Mouse (Mus musculus) NIH3T3 (cell line): ENCODE measurements at regions not wholly inside any gene's neighbourhood (a gene's known extent, or its start where the extent isn't known, plus 50 kb on each side); places are given as distances from the start of the nearest gene placed in this dataset.

ENCODE experiments used
- DNase-seq: peaks from one replicate; pipeline ENCODE4 v3.0.0-alpha.2; 2012; ENCODE audit warnings: low read depth

DNA sequence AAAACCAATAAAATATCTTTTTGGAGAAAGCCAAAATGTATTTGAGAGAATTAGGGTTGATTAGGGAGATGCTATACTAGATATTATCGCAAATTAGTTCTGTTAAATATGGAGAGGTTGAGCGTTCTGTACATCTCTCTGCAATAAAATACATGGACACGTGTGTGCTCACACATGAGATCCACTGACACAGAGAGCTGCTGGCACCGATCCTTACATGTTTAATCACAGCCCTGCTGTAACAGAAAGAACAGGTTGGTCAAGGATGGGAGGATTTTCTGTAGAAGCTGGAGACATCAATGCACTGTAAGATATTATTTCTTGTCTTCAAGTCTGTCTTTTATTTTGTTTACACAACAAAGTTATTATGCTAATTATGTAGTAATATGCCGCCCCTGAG is 366.2 kb upstream of the Fam92a start:
- no peak for DNase-seq

- no peak for DNase-seq
These were observed 362.3 kb upstream of the Fam92a start for GRCm38 (mm10) chr4:12534151-12534550.

- no peak for DNase-seq
These were observed 361.1 kb upstream of the Fam92a start for GRCm38 (mm10) chr4:12532961-12533360.

DNA sequence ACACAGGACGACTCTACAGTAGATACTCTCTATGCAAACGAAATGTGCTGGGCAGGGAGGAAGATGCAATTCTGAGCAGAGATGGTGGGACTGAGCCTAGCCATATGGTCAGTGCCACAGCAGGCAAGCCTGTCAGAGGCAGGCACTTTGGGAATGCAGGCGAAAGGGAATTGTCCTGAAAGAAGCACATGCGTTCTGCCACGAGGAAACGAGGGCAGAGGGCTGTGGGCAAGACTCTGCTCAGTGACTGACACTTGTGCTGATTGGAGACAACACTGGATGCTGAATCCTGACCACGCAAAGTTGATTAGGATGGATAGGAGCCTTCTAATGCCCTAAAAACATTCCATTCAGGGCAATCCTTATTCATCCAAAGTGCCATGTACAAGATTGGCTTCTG is 350.5 kb upstream of the Fam92a start:
- DNase-seq, result no peak

- no peak for DNase-seq
These were observed 349.4 kb upstream of the Fam92a start for GRCm38 (mm10) chr4:12521246-12521645.

- DNase-seq, result no peak
These were observed 344.7 kb upstream of the Fam92a start for GRCm38 (mm10) chr4:12516497-12516896.

- peak; percentile 92 for DNase-seq
These were observed 340.0 kb upstream of the Fam92a start for GRCm38 (mm10) chr4:12511656-12512385.

- DNase-seq, result peak; percentile 1
These were observed 335.2 kb upstream of the Fam92a start for GRCm38 (mm10) chr4:12506851-12507551.

GRCm38 (mm10) chr4:12501086-12501485 is 329.3 kb upstream of the Fam92a start:
- no peak for DNase-seq

DNA sequence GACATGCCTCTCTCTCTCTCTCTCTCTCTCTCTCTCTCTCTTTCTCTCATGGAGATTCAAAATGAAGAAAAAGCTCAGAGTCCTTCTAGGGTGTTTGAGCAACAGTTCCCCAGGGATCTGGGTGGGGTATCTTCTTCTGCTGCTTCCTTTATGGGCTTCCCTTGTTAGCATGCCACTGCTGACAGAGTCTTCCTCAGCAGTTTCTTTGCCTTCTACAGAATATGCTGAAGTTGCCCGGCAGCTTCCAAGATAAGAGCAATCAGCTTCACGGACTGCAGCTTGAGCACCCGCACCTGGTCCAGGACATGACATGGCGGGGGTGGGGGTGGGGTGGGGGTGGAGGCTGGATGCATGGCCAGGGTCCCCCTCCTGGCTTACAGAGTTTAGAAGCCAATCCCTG is 326.6 kb upstream of the Fam92a start:
- no peak for DNase-seq

GRCm38 (mm10) chr4:12492468-12492867 is 320.7 kb upstream of the Fam92a start:
- DNase-seq, result no peak

DNA sequence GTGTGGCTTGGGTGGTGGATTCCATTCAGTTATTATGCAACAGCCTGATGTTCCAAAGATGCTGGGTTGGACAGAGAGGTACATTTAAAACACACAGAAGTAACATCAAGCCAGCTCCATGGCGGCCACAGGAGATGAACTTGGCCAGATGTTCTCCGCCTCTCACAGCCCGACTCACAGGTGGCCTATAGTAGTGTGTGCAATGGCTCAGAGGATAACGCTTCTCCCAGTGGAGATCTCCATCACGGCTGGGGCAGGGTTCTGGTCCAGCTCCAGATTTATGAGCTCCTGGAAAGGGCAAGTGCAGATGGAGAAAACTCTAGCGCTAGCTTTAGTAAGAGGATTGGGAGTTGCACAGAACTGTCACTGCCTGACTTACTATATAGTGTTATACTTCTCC is 319.5 kb upstream of the Fam92a start:
- no peak for DNase-seq

- no peak for DNase-seq
These were observed 318.3 kb upstream of the Fam92a start for GRCm38 (mm10) chr4:12490066-12490465.

GRCm38 (mm10) chr4:12489358-12489757 is 317.5 kb upstream of the Fam92a start:
- no peak for DNase-seq

DNA sequence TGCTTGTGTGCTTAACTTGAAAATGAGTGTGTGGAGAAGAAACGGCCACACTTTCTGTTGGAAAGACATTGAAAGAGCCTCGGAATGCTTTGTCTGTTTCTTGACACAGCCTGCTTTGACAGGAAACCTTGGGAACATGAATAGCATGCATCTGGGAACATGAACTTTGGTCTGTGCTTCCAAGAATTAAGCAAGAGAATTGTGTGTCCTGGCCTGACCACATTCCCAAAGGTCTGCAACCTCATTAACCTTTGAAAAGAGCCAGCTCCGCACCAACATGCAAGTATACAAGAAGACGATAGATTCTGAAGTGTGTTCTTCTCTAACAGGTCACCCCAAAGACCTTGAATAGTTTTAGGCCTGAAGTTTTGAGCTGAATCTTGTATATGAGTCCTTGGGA is 309.7 kb upstream of the Fam92a start:
- DNase-seq, result no peak

- no peak for DNase-seq
These were observed 304.9 kb upstream of the Fam92a start for GRCm38 (mm10) chr4:12476717-12477116.

DNA sequence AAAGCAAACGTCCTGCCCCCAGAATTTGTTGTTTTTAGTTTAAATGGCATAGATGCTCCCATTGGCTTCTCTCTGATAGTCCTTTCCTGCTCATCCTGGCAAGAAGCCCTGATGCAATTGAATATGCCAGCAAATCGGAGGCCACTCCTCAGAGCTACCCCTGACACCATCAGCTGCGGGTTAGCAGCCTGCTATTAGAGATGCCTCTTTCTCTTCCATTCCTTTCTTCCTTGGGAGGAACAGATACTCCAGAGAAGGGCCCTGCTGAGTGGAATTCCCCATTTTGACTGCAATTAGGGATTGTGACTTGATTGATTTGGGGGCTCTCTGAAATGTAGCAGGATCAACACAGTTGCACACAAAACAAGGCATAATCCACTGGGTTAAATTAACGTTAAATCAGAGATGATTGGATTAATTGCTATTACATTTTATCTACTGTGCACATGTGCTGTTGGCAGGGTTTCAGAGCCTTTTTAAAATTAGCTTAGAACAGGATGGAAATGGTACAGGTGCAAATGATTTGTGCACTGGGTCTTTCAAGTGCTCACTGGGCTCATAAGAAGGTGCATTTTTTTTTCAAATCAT is 303.3 kb upstream of the Fam92a start:
- no peak for DNase-seq

- no peak for DNase-seq
These were observed 302.6 kb upstream of the Fam92a start for GRCm38 (mm10) chr4:12474421-12474820.

- no peak for DNase-seq
These were observed 289.9 kb upstream of the Fam92a start for GRCm38 (mm10) chr4:12461701-12462100.

GRCm38 (mm10) chr4:12461251-12461650 is 289.4 kb upstream of the Fam92a start:
- DNase-seq, result peak; percentile 3

- DNase-seq, result peak; percentile 9
These were observed 286.3 kb upstream of the Fam92a start for GRCm38 (mm10) chr4:12457978-12458597.

DNA sequence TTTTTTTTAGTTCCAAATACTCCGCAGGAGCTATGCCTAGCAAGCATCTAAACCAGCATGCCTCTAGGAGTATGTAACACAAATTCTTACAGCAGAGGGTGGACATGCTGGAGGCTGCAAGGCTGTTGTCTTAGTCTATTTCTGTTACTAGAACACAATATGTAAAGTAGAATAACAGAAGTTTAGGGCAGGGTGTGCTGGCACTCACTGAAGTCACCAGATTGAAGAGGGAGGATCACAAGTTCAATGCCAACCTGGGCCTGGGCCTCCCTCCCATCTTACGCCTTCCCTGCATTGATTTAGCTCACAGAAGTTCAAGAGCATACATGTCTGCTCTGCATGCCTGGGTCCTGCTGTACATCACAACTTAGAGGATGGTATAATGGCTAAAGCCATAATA is 280.3 kb upstream of the Fam92a start:
- DNase-seq, result no peak

DNA sequence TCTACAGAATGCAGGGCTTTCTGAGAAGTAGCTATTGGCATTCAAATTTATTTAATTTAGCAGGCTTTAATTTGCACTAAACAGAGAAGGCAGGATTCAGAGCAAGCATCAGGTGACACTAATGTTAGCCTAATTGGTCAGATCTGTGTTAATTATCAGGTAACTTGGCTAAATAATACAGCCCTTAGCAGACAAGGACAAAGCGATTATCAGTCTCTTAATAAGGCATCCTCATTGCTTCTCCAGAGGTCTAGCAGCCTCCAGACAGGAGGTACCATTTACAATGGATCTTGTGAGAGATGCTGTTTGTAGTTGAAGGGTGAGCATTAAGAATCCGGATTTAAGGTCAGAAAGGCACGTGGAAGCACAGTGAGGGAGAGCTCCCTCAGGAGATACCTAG is 253.7 kb upstream of the Fam92a start:
- no peak for DNase-seq
